Mouse (Mus musculus): ENCODE results near the gene Galnt7. TPM values are rescaled to one million over a fixed set of nuclear protein-coding genes. Genes with fewer than 3 reads are reported as not detected.

The Galnt7 gene
- total RNA-seq, 2 experiments from 2014 or later = 13.5 to 13.6 TPM

- DNase-seq = no peak
Measured at GRCm38 (mm10) chr8:57491873-57492272, 161.0 kb downstream of the Galnt7 start.

DNA sequence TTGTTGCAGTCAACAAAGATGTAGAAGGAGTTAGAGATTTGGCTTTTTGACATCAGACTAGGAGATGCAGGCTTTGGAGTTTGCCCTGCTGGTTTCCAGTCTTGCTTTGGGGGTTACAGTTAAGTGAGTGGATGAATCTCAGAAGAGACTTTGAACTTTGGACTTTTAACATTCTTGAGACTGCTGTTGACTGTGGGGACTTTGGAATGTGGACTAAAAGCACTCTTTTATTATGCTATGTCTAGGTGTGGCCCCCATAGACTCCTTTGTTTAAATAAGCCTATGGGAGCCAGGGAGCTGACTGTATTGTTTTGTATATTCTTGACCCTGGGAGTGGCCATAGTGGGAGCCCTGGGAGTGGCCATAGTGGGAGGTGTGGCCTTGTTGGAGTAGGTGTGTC lies 162.9 kb downstream of the Galnt7 start:
- DNase-seq = no peak

- DNase-seq = no peak
Measured at GRCm38 (mm10) chr8:57489366-57489765, 163.5 kb downstream of the Galnt7 start.

DNA sequence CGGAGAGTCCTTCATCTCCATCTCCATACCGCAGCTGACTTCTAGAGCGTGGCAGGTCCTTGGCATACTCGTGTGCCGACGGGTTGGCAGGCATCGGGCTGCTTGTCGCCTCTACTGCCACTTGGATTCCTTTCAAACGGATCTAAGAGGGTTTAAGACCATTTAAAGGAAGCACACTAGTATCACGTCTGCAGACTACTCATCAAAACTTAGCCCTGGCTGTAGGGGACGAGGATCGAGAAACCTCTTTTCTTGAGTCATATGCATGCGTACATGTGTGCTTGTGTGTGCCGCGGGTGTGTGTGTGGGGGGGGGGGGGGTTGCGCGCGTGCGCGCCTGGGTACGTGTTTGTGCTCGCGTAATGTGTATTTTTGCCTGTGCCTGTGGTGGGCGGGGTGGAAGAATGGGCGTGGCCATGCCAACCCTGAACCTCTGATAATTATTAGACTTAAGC lies 164.5 kb downstream of the Galnt7 start:
- DNase-seq = peak; percentile 73 to 81

GRCm38 (mm10) chr8:57487441-57488155 lies 165.2 kb downstream of the Galnt7 start, which contains the start of gene Sap30:
TSS of gene Sap30 (minus strand) at chr8:57487860.
- DNase-seq = peak; percentile 99

- peak; percentile 58 to 64 for DNase-seq
Measured at GRCm38 (mm10) chr8:57486491-57487440, 166.1 kb downstream of the Galnt7 start.

DNA sequence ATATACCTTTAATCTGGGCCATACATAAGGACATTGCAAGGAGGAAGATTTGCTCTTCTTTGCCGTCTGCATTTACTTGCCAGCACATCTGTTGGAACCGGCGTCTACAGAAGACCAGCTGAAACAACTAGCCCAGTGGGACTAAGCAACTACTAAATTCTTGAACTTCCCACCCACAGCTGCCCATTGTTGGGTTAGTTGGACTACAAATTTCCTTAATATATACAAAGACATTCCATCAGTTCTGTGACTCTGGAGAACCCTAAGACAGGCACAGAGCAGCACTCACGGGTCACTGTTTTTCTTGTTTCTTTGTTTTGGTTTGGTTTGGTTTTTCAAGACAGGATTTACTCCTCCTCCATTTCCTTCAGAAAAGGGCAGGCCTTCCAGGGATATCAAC lies 172.2 kb downstream of the Galnt7 start:
- DNase-seq = no peak

GRCm38 (mm10) chr8:57479700-57480099 lies 173.1 kb downstream of the Galnt7 start:
- DNase-seq = no peak

DNA sequence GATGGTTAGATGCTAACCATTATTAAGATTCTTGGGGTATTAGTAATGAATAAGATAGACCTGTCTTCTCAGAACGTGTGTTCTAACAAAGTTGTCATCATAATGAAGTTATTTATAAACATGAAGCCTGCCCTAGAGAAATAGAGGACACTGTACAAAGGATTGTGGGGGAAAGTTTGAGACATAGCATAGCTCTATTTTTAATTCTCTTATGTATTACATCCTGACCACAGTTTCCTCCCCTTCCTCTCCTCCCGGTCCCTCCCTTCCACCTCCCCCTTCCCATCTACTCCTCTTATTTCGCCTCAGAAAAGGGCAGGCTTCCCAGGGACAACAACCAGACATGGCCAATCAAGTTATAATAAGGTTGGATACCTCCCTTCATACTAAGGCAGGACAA lies 174.4 kb downstream of the Galnt7 start:
- DNase-seq = no peak

Other genes with a start within 250 kb of the Galnt7 start
- under 1 TPM in 1 of 2 experiments, not detected in 1; 0.46 TPM for gene Scrg1, start 197.1 kb downstream of the Galnt7 start, total RNA-seq (2021)
- gene Sap30, start 165.2 kb downstream of the Galnt7 start, total RNA-seq (2021) = 10 to 100 TPM; 11.2 to 12.4 TPM
- gene Hmgb2, start 141.1 kb downstream of the Galnt7 start, total RNA-seq (2021) = 10 to 100 TPM; 15.0 to 24.7 TPM

Measured in adrenal gland, postnatal 36 days (tissue).